Mouse (Mus musculus): ENCODE data around the gene Gm20388. TPM values are rescaled to one million over a fixed set of nuclear protein-coding genes. Genes with fewer than 3 reads are reported as not detected.

Gene Gm20388
- polyA plus RNA-seq, 1 experiment from 2014 or later = not detected

DNA sequence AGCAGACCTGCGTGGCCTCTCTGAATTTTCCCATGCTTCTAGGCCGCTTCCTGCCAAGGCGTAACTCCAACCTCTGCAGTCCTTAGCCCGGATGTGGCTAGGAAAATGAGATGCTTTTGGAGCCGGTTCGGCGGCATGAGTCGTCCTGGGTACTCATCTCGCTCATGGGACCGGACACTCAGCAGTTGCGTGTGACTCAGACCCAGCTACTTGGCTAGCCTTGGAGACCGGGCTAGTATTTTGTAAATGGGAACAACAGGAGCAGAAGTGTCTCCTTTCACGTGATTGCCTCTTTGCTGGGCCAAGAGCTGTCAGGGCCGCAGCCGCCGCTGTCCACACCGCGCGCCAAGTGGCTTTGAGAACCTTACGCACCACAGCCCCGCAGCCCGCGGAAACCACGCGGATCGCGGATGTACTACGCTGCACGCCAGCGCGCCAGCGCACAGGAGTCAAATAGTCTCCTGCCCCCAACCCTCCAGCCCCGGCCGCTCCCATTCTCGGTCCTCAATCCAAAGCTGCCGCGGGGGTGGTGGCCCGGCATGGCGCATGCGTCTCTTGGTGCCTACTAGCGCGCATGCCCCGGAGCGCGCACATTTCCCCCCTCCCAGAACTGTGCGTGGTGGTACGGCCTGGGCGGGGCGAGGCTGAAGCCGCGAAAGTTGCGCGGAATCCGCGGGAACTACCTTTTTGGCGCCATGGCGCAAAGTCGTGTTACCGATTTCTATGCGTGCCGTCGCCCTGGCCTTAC is 2656.9 kb downstream of the Gm20388 start, which contains the start of gene Cdt1:
TSS of gene Cdt1 (plus strand) at position 655 of the 748 bp plus-strand sequence.
- Histone ChIP-seq H3K4me3 (ENCODE audit: low read depth, low read length) (peak within 1 kb of the TSS; percentile 81), H3K27me3 (replicated peaks; ENCODE audit: control insufficient read depth, insufficient read depth, low read length) (no peaks in the 10 kb centered on the region), H3K36me3 (ENCODE audit: control insufficient read depth, insufficient read depth) (peaks cover 30% of the 10 kb centered on the region), H3K4me2 (replicated peaks; ENCODE audit: low read depth) (peak within 1 kb of the TSS; percentile 92), H3K9ac (ENCODE audit: low read depth, low read length) (peak within 1 kb of the TSS; percentile 85), H3K4me1 (replicated peaks; ENCODE audit: control insufficient read depth, insufficient read depth, low read length) (peaks cover 8% of the 10 kb centered on the region; the same call in 1 of the 2 replicates), H3K9me3 (ENCODE audit: control insufficient read depth) (no peaks in the 10 kb centered on the region), H3K27ac (ENCODE audit: low read depth, low read length) (peak within 1 kb of the TSS; percentile 90)
- TF ChIP-seq CTCF (IDR thresholded peaks at IDR 0.05; ENCODE audit: low read depth) = no peak; the same call in 1 of the 2 replicates
- ATAC-seq = peak; percentile 91
- WGBS = under 1% methylated on average over 62 of the region's 62 CpGs

DNA sequence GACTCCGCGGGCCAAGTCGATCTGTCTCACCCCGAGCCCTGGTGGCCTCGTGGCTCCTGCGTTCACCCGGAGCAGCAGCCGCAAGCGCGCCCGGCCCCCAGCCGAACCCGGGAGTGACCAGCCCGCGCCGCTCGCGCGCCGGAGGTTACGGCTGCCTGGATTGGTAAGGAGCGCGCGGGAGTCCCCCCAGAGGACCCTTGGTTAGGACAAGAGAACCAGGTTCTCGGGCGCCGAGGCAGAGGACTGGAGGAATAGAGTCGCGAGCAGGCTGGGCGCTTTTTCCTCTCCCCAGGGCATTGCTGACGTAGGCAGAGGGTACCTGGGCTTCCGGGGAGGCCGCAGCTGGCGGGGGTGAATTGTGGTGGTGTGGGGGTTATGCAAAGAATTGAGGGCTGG is 2657.5 kb downstream of the Gm20388 start:
- no peak; the same call in 1 of the 2 replicates for TF ChIP-seq CTCF (IDR thresholded peaks at IDR 0.05; ENCODE audit: low read depth)
- Histone ChIP-seq H3K27ac (ENCODE audit: low read depth, low read length) (peak overlapping the region; percentile 90), H3K4me1 (replicated peaks; ENCODE audit: control insufficient read depth, insufficient read depth, low read length) (peaks cover 8% of the 10 kb centered on the region; the same call in 1 of the 2 replicates), H3K4me2 (replicated peaks; ENCODE audit: low read depth) (peak overlapping the region; percentile 92), H3K9me3 (ENCODE audit: control insufficient read depth) (no peaks in the 10 kb centered on the region), H3K27me3 (replicated peaks; ENCODE audit: control insufficient read depth, insufficient read depth, low read length) (no peaks in the 10 kb centered on the region), H3K36me3 (ENCODE audit: control insufficient read depth, insufficient read depth) (peaks cover 35% of the 10 kb centered on the region), H3K9ac (ENCODE audit: low read depth, low read length) (peak overlapping the region; percentile 85), H3K4me3 (ENCODE audit: low read depth, low read length) (peak overlapping the region; percentile 81)
- under 1% methylated on average over 34 of the region's 34 CpGs for WGBS
- ATAC-seq = peak; percentile 1; the same call in 1 of the 2 replicates

DNA sequence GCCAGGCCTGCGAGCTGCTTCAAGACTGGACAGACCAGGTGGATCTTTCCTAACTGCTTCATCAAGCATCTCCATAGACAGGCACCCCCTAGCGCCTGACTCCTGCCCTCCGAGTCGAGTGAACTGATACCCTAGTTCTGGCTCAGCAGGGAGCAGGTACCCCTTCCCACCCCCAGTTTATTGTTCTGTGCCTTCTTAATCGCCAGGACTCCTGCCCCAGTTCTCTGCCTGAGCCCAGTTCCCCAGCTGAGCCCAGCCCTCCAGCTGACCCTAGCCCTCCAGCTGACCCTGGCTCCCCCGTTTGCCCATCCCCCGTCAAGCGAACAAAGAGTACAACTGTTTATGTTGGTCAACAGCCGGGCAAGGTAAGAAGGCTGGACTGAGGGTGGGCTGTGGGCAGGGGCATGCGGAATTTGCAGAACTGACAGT is 2658.3 kb downstream of the Gm20388 start:
- peak overlapping the region; percentile 85 for H3K9ac ChIP-seq (ENCODE audit: low read depth, low read length)
- no peak for ATAC-seq
- peak; percentile 50 for TF ChIP-seq CTCF (IDR thresholded peaks at IDR 0.05; ENCODE audit: low read depth)
- H3K4me2 ChIP-seq (replicated peaks; ENCODE audit: low read depth) = peak overlapping the region; percentile 92
- H3K27ac ChIP-seq (ENCODE audit: low read depth, low read length) = no peak overlapping the region
- H3K4me1 ChIP-seq (replicated peaks; ENCODE audit: control insufficient read depth, insufficient read depth, low read length) = peaks cover 12% of the 10 kb centered on the region; the same call in 1 of the 2 replicates
- H3K36me3 ChIP-seq (ENCODE audit: control insufficient read depth, insufficient read depth) = peaks cover 40% of the 10 kb centered on the region
- no peaks in the 10 kb centered on the region for H3K9me3 ChIP-seq (ENCODE audit: control insufficient read depth)
- H3K4me3 ChIP-seq (ENCODE audit: low read depth, low read length) = peak overlapping the region; percentile 81
- H3K27me3 ChIP-seq (replicated peaks; ENCODE audit: control insufficient read depth, insufficient read depth, low read length) = no peaks in the 10 kb centered on the region
- WGBS = 12% methylated on average over 10 of the region's 10 CpGs

DNA sequence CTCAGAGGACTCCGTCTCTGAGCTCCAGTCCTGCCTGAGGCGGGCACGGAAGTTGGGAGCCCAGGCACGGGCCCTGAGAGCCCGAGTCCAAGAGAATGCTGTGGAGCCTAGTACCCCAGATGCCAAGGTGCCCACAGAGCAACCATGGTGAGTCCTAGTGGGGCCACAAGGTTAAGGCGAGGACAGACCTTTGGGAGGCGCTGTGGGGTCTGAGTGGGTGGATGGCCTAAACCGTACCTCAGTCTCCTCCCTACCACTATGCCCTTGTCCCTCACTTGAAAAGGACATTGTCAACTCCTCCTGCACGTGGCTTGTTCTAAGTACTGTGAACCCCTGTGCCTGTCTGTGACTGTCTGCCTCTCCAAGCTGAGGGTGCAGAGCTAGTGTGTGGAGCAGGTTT is 2658.7 kb downstream of the Gm20388 start:
- Histone ChIP-seq H3K9ac (ENCODE audit: low read depth, low read length) (peak overlapping the region; percentile 85; the same call in 1 of the 2 replicates), H3K27me3 (replicated peaks; ENCODE audit: control insufficient read depth, insufficient read depth, low read length) (no peaks in the 10 kb centered on the region), H3K4me3 (ENCODE audit: low read depth, low read length) (peak overlapping the region; percentile 81; the same call in 1 of the 2 replicates), H3K4me1 (replicated peaks; ENCODE audit: control insufficient read depth, insufficient read depth, low read length) (peaks cover 12% of the 10 kb centered on the region; the same call in 1 of the 2 replicates), H3K9me3 (ENCODE audit: control insufficient read depth) (no peaks in the 10 kb centered on the region), H3K27ac (ENCODE audit: low read depth, low read length) (no peak overlapping the region), H3K4me2 (replicated peaks; ENCODE audit: low read depth) (peak overlapping the region; percentile 92), H3K36me3 (ENCODE audit: control insufficient read depth, insufficient read depth) (peaks cover 40% of the 10 kb centered on the region)
- TF ChIP-seq CTCF (IDR thresholded peaks at IDR 0.05; ENCODE audit: low read depth) = peak; percentile 34
- ATAC-seq = no peak
- 67% methylated on average over 9 of the region's 9 CpGs for WGBS

DNA sequence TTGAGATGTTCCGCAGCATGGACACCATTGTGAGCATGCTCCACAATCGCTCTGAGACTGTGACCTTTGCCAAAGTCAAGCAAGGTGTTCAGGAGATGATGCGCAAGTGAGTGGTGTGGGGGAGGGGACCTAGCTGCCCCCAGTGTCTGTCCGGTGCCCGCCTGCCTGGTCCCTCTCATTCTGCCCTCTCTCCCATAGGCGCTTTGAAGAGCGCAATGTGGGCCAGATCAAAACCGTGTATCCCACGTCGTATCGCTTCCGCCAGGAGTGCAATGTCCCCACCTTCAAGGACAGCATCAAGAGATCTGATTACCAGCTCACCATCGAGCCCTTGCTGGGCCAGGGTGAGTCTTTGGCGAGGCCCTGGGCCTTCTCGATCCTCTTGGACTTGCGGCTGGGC is 2659.4 kb downstream of the Gm20388 start:
- Histone ChIP-seq H3K27ac (ENCODE audit: low read depth, low read length) (no peak overlapping the region), H3K36me3 (ENCODE audit: control insufficient read depth, insufficient read depth) (peaks cover 40% of the 10 kb centered on the region), H3K27me3 (replicated peaks; ENCODE audit: control insufficient read depth, insufficient read depth, low read length) (no peaks in the 10 kb centered on the region), H3K9me3 (ENCODE audit: control insufficient read depth) (no peaks in the 10 kb centered on the region), H3K4me3 (ENCODE audit: low read depth, low read length) (no peak overlapping the region), H3K4me2 (replicated peaks; ENCODE audit: low read depth) (no peak overlapping the region), H3K9ac (ENCODE audit: low read depth, low read length) (no peak overlapping the region), H3K4me1 (replicated peaks; ENCODE audit: control insufficient read depth, insufficient read depth, low read length) (peaks cover 15% of the 10 kb centered on the region; the same call in 1 of the 2 replicates)
- ATAC-seq = no peak
- no peak for TF ChIP-seq CTCF (IDR thresholded peaks at IDR 0.05; ENCODE audit: low read depth)
- WGBS = 95% methylated on average over 16 of the region's 16 CpGs

DNA sequence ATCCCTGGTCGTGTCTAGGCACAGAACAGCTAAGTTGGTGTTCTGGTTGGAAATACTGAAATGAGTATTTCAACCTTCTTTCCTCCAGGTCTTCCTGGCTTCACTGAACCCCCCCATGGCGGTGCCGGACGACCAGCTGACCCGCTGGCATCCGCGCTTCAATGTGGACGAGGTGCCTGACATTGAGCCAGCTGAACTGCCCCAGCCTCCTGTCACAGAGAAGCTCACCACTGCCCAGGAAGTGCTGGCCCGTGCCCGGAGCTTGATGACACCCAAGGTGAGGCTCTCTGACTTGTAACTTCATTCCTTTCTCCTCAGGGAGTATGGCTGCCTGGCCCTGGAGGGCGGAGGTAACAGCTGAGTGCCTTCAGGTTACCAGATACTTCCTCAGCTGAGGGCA is 2660.5 kb downstream of the Gm20388 start:
- no peak overlapping the region for H3K4me3 ChIP-seq (ENCODE audit: low read depth, low read length)
- no peak for TF ChIP-seq CTCF (IDR thresholded peaks at IDR 0.05; ENCODE audit: low read depth)
- no peak overlapping the region for H3K4me2 ChIP-seq (replicated peaks; ENCODE audit: low read depth)

More for the DNA sequence above, 2660.5 kb downstream of the Gm20388 start:
- H3K9ac ChIP-seq (ENCODE audit: low read depth, low read length) = no peak overlapping the region
- WGBS = 89% methylated on average over 11 of the region's 11 CpGs
- no peaks in the 10 kb centered on the region for H3K9me3 ChIP-seq (ENCODE audit: control insufficient read depth)
- ATAC-seq = no peak
- H3K27me3 ChIP-seq (replicated peaks; ENCODE audit: control insufficient read depth, insufficient read depth, low read length) = no peaks in the 10 kb centered on the region
- H3K36me3 ChIP-seq (ENCODE audit: control insufficient read depth, insufficient read depth) = peaks cover 40% of the 10 kb centered on the region
- no peak overlapping the region; the same call in 1 of the 2 replicates for H3K27ac ChIP-seq (ENCODE audit: low read depth, low read length)
- H3K4me1 ChIP-seq (replicated peaks; ENCODE audit: control insufficient read depth, insufficient read depth, low read length) = peaks cover 20% of the 10 kb centered on the region; the same call in 1 of the 2 replicates
